Mouse (Mus musculus) embryonic fibroblast, embryonic 13.5 days (primary cell): Measurements from ENCODE around the gene Ogfod1. TPM values are rescaled to one million over a fixed set of nuclear protein-coding genes. Genes with fewer than 3 reads are reported as not detected.

ENCODE experiments used
- H3K27ac ChIP-seq: 2 replicates; pipeline ENCODE4 v1.5.1; 2012; ENCODE audit warnings: low read length, control low read depth, inconsistent platforms; ENCODE audit not compliant: insufficient read depth
- H3K4me1 ChIP-seq: 2 replicates; pipeline ENCODE4 v1.6.1; 2011; ENCODE audit warnings: low read length; ENCODE audit not compliant: control insufficient read depth, insufficient read depth
- H3K4me3 ChIP-seq: 2 replicates; pipeline ENCODE4 v1.5.1; 2011; ENCODE audit warnings: mild to moderate bottlenecking, control low read depth, low read length; ENCODE audit not compliant: insufficient read depth
- CTCF ChIP-seq: IDR thresholded peaks from 2 replicates; pipeline ENCODE4 v1.5.1; 2011; ENCODE audit warnings: mild to moderate bottlenecking, control low read depth, low read length, moderate library complexity, borderline replicate concordance; ENCODE audit not compliant: insufficient read depth
- POLR2A ChIP-seq: IDR thresholded peaks from 2 replicates; pipeline ENCODE4 v1.6.1; 2011; ENCODE audit warnings: low read depth, mild to moderate bottlenecking, control low read depth, low read length, moderate library complexity
- polyA plus RNA-seq: library from polyadenylated mRNA; stranded (reverse); fragments of >200 nt; gene quantifications from 2 replicates; pipeline ENCODE4 v1.2.4, GENCODE M21; 2011; ENCODE audit warnings: low read depth; ENCODE audit not compliant: missing spikeins, insufficient read length

Gene Ogfod1
- polyA plus RNA-seq, 1 experiment: 27.8 TPM

GRCm38 (mm10) chr8:94066121-94066863 lies 29.3 kb downstream of the Ogfod1 start:
- H3K4me1 ChIP-seq: no peaks in the 10 kb centered on the region
- H3K4me3 ChIP-seq: no peak overlapping the region
- TF ChIP-seq CTCF (no peak), POLR2A (no peak)
- no peak overlapping the region for H3K27ac ChIP-seq

- H3K4me3 ChIP-seq: no peak overlapping the region
- no peak for TF ChIP-seq CTCF
- no peak for TF ChIP-seq POLR2A
- H3K27ac ChIP-seq: no peak overlapping the region
- H3K4me1 ChIP-seq: no peaks in the 10 kb centered on the region
Measured at GRCm38 (mm10) chr8:94068793-94069192, 31.8 kb downstream of the Ogfod1 start.

GRCm38 (mm10) chr8:94076461-94077192 lies 39.6 kb downstream of the Ogfod1 start:
- TF ChIP-seq POLR2A (no peak), CTCF (no peak)
- H3K4me3 ChIP-seq: no peak overlapping the region
- H3K27ac ChIP-seq: no peak overlapping the region
- H3K4me1 ChIP-seq: no peaks in the 10 kb centered on the region

- Histone ChIP-seq H3K4me1 (peaks cover 4% of the 10 kb centered on the region), H3K27ac (no peak overlapping the region), H3K4me3 (no peak overlapping the region)
- TF ChIP-seq POLR2A: no peak
- TF ChIP-seq CTCF: no peak
Measured at GRCm38 (mm10) chr8:94087964-94088363, 51.0 kb downstream of the Ogfod1 start.

- H3K4me1 ChIP-seq: peaks cover 4% of the 10 kb centered on the region
- no peak overlapping the region for H3K4me3 ChIP-seq
- H3K27ac ChIP-seq: no peak overlapping the region
- TF ChIP-seq CTCF (no peak), POLR2A (no peak)
Measured at GRCm38 (mm10) chr8:94089715-94090114, 52.7 kb downstream of the Ogfod1 start.

- Histone ChIP-seq H3K27ac (no peak overlapping the region), H3K4me1 (peaks cover 4% of the 10 kb centered on the region), H3K4me3 (no peak overlapping the region)
- no peak for TF ChIP-seq POLR2A
- no peak for TF ChIP-seq CTCF
Measured at GRCm38 (mm10) chr8:94092848-94093247, 55.9 kb downstream of the Ogfod1 start.

- Histone ChIP-seq H3K4me1 (peaks cover 4% of the 10 kb centered on the region), H3K27ac (no peak overlapping the region), H3K4me3 (no peak overlapping the region)
- TF ChIP-seq POLR2A (no peak), CTCF (no peak)
Measured at GRCm38 (mm10) chr8:94094281-94094680, 57.3 kb downstream of the Ogfod1 start.

- no peak for TF ChIP-seq CTCF
- TF ChIP-seq POLR2A: peak; percentile 99
- peak within 1 kb of the TSS; percentile 60 for H3K27ac ChIP-seq
- peak within 1 kb of the TSS; percentile 48 for H3K4me3 ChIP-seq
- H3K4me1 ChIP-seq: no peaks in the 10 kb centered on the region
Measured at GRCm38 (mm10) chr8:94098081-94098974, 61.3 kb downstream of the Ogfod1 start, which contains the start of gene Bbs2. Gene Bbs2 (minus strand): TSS chr8:94098928.

- no peak overlapping the region for H3K4me3 ChIP-seq
- no peaks in the 10 kb centered on the region for H3K4me1 ChIP-seq
- no peak overlapping the region for H3K27ac ChIP-seq
- no peak for TF ChIP-seq CTCF
- TF ChIP-seq POLR2A: no peak
Measured at GRCm38 (mm10) chr8:94098996-94099395, 62.0 kb downstream of the Ogfod1 start.

- Histone ChIP-seq H3K4me1 (no peaks in the 10 kb centered on the region), H3K4me3 (no peak overlapping the region), H3K27ac (no peak overlapping the region)
- TF ChIP-seq POLR2A (no peak), CTCF (no peak)
Measured at GRCm38 (mm10) chr8:94104146-94104545, 67.1 kb downstream of the Ogfod1 start.
